Mouse (Mus musculus) lung, embryonic 15.5 days (tissue): ENCODE data around the gene Cfap54. TPM values are rescaled to one million over a fixed set of nuclear protein-coding genes. Genes with fewer than 3 reads are reported as not detected.

Experiments used
- ATAC-seq: fragments of 200-750 bp; cut with Nextera tagmentation; 2 replicates; pipeline ENCODE4 v1.8.0; 2017; ENCODE audit warnings: moderate number of reproducible peaks, borderline replicate concordance; ENCODE audit not compliant: low FRiP score, low TSS enrichment; ENCODE audit errors: extremely low read depth
- H3K27ac ChIP-seq: fragments of 300-500 bp; sonication (generic); 2 replicates; pipeline ENCODE4 v1.5.1; 2015; ENCODE audit warnings: moderate library complexity, mild to moderate bottlenecking, inconsistent platforms
- H3K27me3 ChIP-seq: fragments of 300-500 bp; sonication (generic); 2 replicates; pipeline ENCODE4 v1.6.1; 2015; ENCODE audit warnings: inconsistent platforms
- H3K36me3 ChIP-seq: fragments of 300-500 bp; sonication (generic); 2 replicates; pipeline ENCODE4 v1.6.1; 2015; ENCODE audit warnings: inconsistent platforms
- H3K4me1 ChIP-seq: fragments of 300-500 bp; sonication (generic); 2 replicates; pipeline ENCODE4 v1.6.1; 2015; ENCODE audit warnings: inconsistent platforms
- H3K4me2 ChIP-seq: fragments of 300-500 bp; sonication (generic); 2 replicates; pipeline ENCODE4 v1.6.1; 2015; ENCODE audit warnings: inconsistent platforms, mild to moderate bottlenecking, moderate library complexity
- H3K4me3 ChIP-seq: fragments of 300-500 bp; sonication (generic); 2 replicates; pipeline ENCODE4 v1.5.1; 2015; ENCODE audit warnings: mild to moderate bottlenecking, inconsistent platforms
- H3K9ac ChIP-seq: fragments of 300-500 bp; sonication (generic); 2 replicates; pipeline ENCODE4 v1.6.1; 2015; ENCODE audit warnings: inconsistent platforms
- H3K9me3 ChIP-seq: fragments of 300-500 bp; sonication (generic); 2 replicates; pipeline ENCODE4 v1.6.1; 2016; ENCODE audit warnings: inconsistent platforms
- WGBS: fragments of 180-500 bp; shearing (Covaris S2); methylation state at CpG from one replicate; pipeline ENCODE4 v1.1.7; 2015; 5-methylcytosine and 5-hydroxymethylcytosine counted together
- polyA plus RNA-seq: library from polyadenylated mRNA; unstranded; fragments of >200 nt; fragmentation: Nextera tagmentation; extraction: Ambion mirVana; gene quantifications from 2 replicates; pipeline ENCODE4 v1.2.1, GENCODE M21; 2015

Gene Cfap54
- polyA plus RNA-seq, result 0.79 and 1.5 TPM in 2 replicates

GRCm38 (mm10) chr10:93081133-93081779, at the start of gene Cfap54:
Gene Cfap54, minus strand, starts transcription at chr10:93081618.
- H3K4me3 ChIP-seq, result peak within 1 kb of the TSS; percentile 52
- WGBS, result under 1% methylated on average over 34 of the region's 34 CpGs
- H3K36me3 ChIP-seq, result no peaks in the 10 kb centered on the region
- peak; percentile 91 for ATAC-seq
- H3K9ac ChIP-seq, result no peak within 1 kb of the TSS
- H3K4me2 ChIP-seq, result peak within 1 kb of the TSS; percentile 74
- no peaks in the 10 kb centered on the region for H3K9me3 ChIP-seq
- H3K27ac ChIP-seq, result no peak within 1 kb of the TSS
- peaks cover 7% of the 10 kb centered on the region; the same call in 1 of the 2 replicates for H3K4me1 ChIP-seq
- no peaks in the 10 kb centered on the region for H3K27me3 ChIP-seq

GRCm38 (mm10) chr10:93130456-93130940, 49.1 kb upstream of the Cfap54 start:
- Histone ChIP-seq H3K9ac (no peak overlapping the region), H3K4me1 (no peaks in the 10 kb centered on the region), H3K4me3 (no peak overlapping the region), H3K4me2 (no peak overlapping the region), H3K36me3 (no peaks in the 10 kb centered on the region), H3K27ac (no peak overlapping the region), H3K9me3 (no peaks in the 10 kb centered on the region), H3K27me3 (no peaks in the 10 kb centered on the region)
- ATAC-seq, result no peak
- 72% methylated on average over 10 of the region's 10 CpGs for WGBS

GRCm38 (mm10) chr10:93129904-93130455, 48.6 kb upstream of the Cfap54 start:
- Histone ChIP-seq H3K9ac (no peak overlapping the region), H3K9me3 (no peaks in the 10 kb centered on the region), H3K4me1 (no peaks in the 10 kb centered on the region), H3K27me3 (no peaks in the 10 kb centered on the region), H3K4me3 (no peak overlapping the region), H3K27ac (no peak overlapping the region), H3K4me2 (no peak overlapping the region), H3K36me3 (no peaks in the 10 kb centered on the region)
- no peak for ATAC-seq
- 74% methylated on average over 9 of the region's 9 CpGs for WGBS

GRCm38 (mm10) chr10:93129345-93129744, 47.9 kb upstream of the Cfap54 start:
- no peak overlapping the region for H3K9ac ChIP-seq
- no peaks in the 10 kb centered on the region for H3K36me3 ChIP-seq
- no peak for ATAC-seq
- no peak overlapping the region for H3K4me3 ChIP-seq
- no peak overlapping the region for H3K4me2 ChIP-seq
- 74% methylated on average over 1 of the region's 1 CpGs for WGBS
- H3K4me1 ChIP-seq, result peaks cover 3% of the 10 kb centered on the region; the same call in 1 of the 2 replicates
- H3K9me3 ChIP-seq, result no peaks in the 10 kb centered on the region
- H3K27me3 ChIP-seq, result no peaks in the 10 kb centered on the region
- no peak overlapping the region for H3K27ac ChIP-seq

- no peak for ATAC-seq
These were observed 47.1 kb upstream of the Cfap54 start for GRCm38 (mm10) chr10:93128566-93128965.

GRCm38 (mm10) chr10:93126025-93126424, 44.6 kb upstream of the Cfap54 start:
- 66% methylated on average over 3 of the region's 3 CpGs for WGBS
- ATAC-seq, result no peak

More at GRCm38 (mm10) chr10:93128566-93128965, 47.1 kb upstream of the Cfap54 start:
- H3K9me3 ChIP-seq, result no peaks in the 10 kb centered on the region
- H3K4me3 ChIP-seq, result no peak overlapping the region
- H3K27me3 ChIP-seq, result no peaks in the 10 kb centered on the region
- no peak overlapping the region for H3K27ac ChIP-seq
- no peak overlapping the region for H3K4me2 ChIP-seq
- no peaks in the 10 kb centered on the region for H3K36me3 ChIP-seq
- no peak overlapping the region for H3K9ac ChIP-seq
- peaks cover 4% of the 10 kb centered on the region; the same call in 1 of the 2 replicates for H3K4me1 ChIP-seq
- 90% methylated on average over 2 of the region's 2 CpGs for WGBS

GRCm38 (mm10) chr10:93123957-93124613, 42.7 kb upstream of the Cfap54 start:
- Histone ChIP-seq H3K4me3 (no peak overlapping the region), H3K27me3 (no peaks in the 10 kb centered on the region), H3K36me3 (no peaks in the 10 kb centered on the region), H3K4me2 (peak overlapping the region; percentile 18; the same call in 1 of the 2 replicates), H3K9me3 (no peaks in the 10 kb centered on the region), H3K4me1 (peaks cover 4% of the 10 kb centered on the region; the same call in 1 of the 2 replicates), H3K9ac (no peak overlapping the region), H3K27ac (peak overlapping the region; percentile 72)
- WGBS, result 45% methylated on average over 12 of the region's 12 CpGs
- ATAC-seq, result peak; percentile 46

More at GRCm38 (mm10) chr10:93126025-93126424, 44.6 kb upstream of the Cfap54 start:
- Histone ChIP-seq H3K36me3 (no peaks in the 10 kb centered on the region), H3K27ac (no peak overlapping the region), H3K4me3 (no peak overlapping the region), H3K4me2 (no peak overlapping the region), H3K4me1 (peaks cover 4% of the 10 kb centered on the region; the same call in 1 of the 2 replicates), H3K9me3 (no peaks in the 10 kb centered on the region), H3K9ac (no peak overlapping the region), H3K27me3 (no peaks in the 10 kb centered on the region)

- WGBS, result 73% methylated on average over 4 of the region's 4 CpGs
- H3K4me1 ChIP-seq, result peaks cover 4% of the 10 kb centered on the region; the same call in 1 of the 2 replicates
These were observed 41.9 kb upstream of the Cfap54 start for GRCm38 (mm10) chr10:93123310-93123709.

GRCm38 (mm10) chr10:93122399-93123184, 41.2 kb upstream of the Cfap54 start:
- WGBS, result 60% methylated on average over 12 of the region's 12 CpGs
- Histone ChIP-seq H3K27ac (no peak overlapping the region), H3K9me3 (no peaks in the 10 kb centered on the region), H3K9ac (no peak overlapping the region), H3K36me3 (no peaks in the 10 kb centered on the region), H3K4me2 (no peak overlapping the region), H3K4me3 (no peak overlapping the region), H3K27me3 (no peaks in the 10 kb centered on the region), H3K4me1 (peaks cover 4% of the 10 kb centered on the region; the same call in 1 of the 2 replicates)
- ATAC-seq, result no peak

More at GRCm38 (mm10) chr10:93123310-93123709, 41.9 kb upstream of the Cfap54 start:
- Histone ChIP-seq H3K4me3 (no peak overlapping the region), H3K27me3 (no peaks in the 10 kb centered on the region), H3K9me3 (no peaks in the 10 kb centered on the region), H3K27ac (peak overlapping the region; percentile 72), H3K4me2 (no peak overlapping the region; the same call in 1 of the 2 replicates), H3K9ac (no peak overlapping the region), H3K36me3 (no peaks in the 10 kb centered on the region)
- no peak for ATAC-seq

GRCm38 (mm10) chr10:93121262-93121860, 39.9 kb upstream of the Cfap54 start:
- Histone ChIP-seq H3K4me3 (no peak overlapping the region), H3K4me1 (peaks cover 4% of the 10 kb centered on the region; the same call in 1 of the 2 replicates), H3K9me3 (no peaks in the 10 kb centered on the region), H3K36me3 (no peaks in the 10 kb centered on the region), H3K27ac (no peak overlapping the region), H3K4me2 (no peak overlapping the region), H3K9ac (no peak overlapping the region), H3K27me3 (no peaks in the 10 kb centered on the region)
- 90% methylated on average over 6 of the region's 6 CpGs for WGBS
- no peak for ATAC-seq

GRCm38 (mm10) chr10:93119809-93120208, 38.4 kb upstream of the Cfap54 start:
- peaks cover 4% of the 10 kb centered on the region; the same call in 1 of the 2 replicates for H3K4me1 ChIP-seq
- no peak for ATAC-seq
- WGBS, result 69% methylated on average over 5 of the region's 5 CpGs
- H3K9ac ChIP-seq, result no peak overlapping the region
- no peak overlapping the region for H3K4me3 ChIP-seq
- H3K9me3 ChIP-seq, result no peaks in the 10 kb centered on the region
- H3K4me2 ChIP-seq, result no peak overlapping the region
- H3K27ac ChIP-seq, result no peak overlapping the region
- H3K27me3 ChIP-seq, result no peaks in the 10 kb centered on the region
- H3K36me3 ChIP-seq, result no peaks in the 10 kb centered on the region
